Mouse (Mus musculus) thymus, adult 2 months (tissue): ENCODE measurements around the gene Kcnj12.

ENCODE experiments used
- CTCF ChIP-seq: fragments of 200-500 bp; IDR thresholded peaks from 2 replicates; pipeline ENCODE4 v1.5.1; 2012; ENCODE audit warnings: mild to moderate bottlenecking, control low read depth, low read length, moderate library complexity, borderline replicate concordance; ENCODE audit not compliant: control insufficient read depth, poor library complexity, insufficient read depth; ENCODE audit errors: extremely low read depth
- POLR2A ChIP-seq: fragments of 200-500 bp; IDR thresholded peaks from 2 replicates; pipeline ENCODE4 v1.6.1; 2012; ENCODE audit warnings: mild to moderate bottlenecking, low read length, control low read depth, moderate library complexity; ENCODE audit not compliant: control insufficient read depth, poor library complexity, insufficient read depth; ENCODE audit errors: extremely low read depth

DNA sequence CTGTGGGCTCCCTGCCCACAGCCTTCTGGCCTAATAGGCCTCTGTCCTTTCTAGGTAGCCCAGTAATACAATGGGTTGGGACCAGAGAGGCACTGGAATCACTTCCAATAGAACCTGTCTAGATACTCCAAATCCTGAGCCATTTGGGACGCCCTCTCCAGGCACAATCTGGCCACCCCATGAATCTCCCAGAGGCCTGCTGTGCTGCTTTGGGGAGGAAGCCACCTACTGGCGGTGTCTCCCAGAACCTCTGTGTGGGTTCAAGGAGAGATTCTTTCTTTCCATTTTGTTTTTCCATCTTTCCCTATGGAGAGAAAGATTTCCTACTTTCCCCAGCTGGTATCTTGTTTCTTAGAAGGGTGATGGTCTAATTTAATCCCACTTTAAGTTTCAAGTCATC is 46.1 kb upstream of the Kcnj12 start:
- TF ChIP-seq CTCF (no peak), POLR2A (no peak)
